Mouse (Mus musculus): ENCODE data around the gene Herpud1. TPM values are rescaled to one million over a fixed set of nuclear protein-coding genes. Genes with fewer than 3 reads are reported as not detected.

Gene Herpud1
- polyA plus RNA-seq, 1 experiment from 2014 or later = 72.3 TPM

DNA sequence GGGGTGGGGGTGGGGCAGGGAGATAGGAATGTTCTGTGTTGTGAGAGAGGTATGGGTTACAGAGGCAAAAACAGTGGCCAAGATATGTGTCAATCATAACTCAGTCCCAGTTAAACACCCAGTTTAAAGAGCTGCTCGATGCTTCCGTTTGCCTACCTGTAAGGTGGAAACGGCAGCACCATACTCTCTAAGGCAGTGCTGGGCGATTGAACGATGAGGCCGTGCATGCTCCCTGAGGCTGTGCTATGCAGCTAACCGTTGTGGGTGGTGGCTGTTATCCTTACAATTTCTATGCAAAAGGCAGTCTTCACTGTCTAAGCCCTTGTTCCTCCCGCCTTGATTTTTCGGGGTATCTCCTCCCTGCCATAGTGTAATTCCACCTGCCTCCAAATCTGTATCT, 6.6 kb upstream of the Herpud1 start:
- H3K9ac ChIP-seq (ENCODE audit: low read depth, low read length) = no peak overlapping the region
- H3K4me1 ChIP-seq (ENCODE audit: control insufficient read depth, insufficient read depth, low read length) = no peaks in the 10 kb centered on the region
- H3K27me3 ChIP-seq (ENCODE audit: control insufficient read depth, insufficient read depth, low read depth, low read length) = no peaks in the 10 kb centered on the region
- H3K4me2 ChIP-seq (ENCODE audit: low read length) = no peak overlapping the region
- no peaks in the 10 kb centered on the region for H3K36me3 ChIP-seq (ENCODE audit: control insufficient read depth, insufficient read depth, low read length)
- ATAC-seq = no peak
- 95% methylated on average over 9 of the region's 9 CpGs for WGBS
- H3K27ac ChIP-seq (ENCODE audit: low read length) = no peak overlapping the region
- H3K4me3 ChIP-seq (ENCODE audit: low read depth, low read length) = no peak overlapping the region
- H3K9me3 ChIP-seq (replicated peaks; ENCODE audit: control insufficient read depth, low read length, poor library complexity, severe bottlenecking) = no peaks in the 10 kb centered on the region

DNA sequence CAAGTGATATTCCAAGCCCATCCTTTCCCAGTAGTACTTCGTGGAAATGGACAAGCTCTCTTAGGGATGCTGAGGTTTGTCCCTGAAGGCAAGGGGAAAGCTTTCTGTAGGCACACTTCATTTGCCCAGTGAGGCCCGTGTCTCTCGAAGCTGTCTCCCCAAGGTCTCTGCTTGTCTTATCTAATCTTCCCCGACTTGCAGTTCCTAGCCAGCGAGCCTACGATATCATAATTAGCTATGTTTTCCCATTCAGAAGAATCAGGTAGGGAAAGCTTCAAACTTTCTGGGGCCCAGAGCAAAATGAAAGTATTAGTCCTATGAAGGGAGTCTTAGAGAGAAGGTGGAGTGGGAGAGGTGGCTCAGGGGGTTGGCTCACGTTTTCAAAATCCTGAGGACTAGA, 2.1 kb upstream of the Herpud1 start:
- 88% methylated on average over 7 of the region's 7 CpGs for WGBS
- no peak for ATAC-seq
- H3K4me2 ChIP-seq (ENCODE audit: low read length) = no peak overlapping the region

DNA sequence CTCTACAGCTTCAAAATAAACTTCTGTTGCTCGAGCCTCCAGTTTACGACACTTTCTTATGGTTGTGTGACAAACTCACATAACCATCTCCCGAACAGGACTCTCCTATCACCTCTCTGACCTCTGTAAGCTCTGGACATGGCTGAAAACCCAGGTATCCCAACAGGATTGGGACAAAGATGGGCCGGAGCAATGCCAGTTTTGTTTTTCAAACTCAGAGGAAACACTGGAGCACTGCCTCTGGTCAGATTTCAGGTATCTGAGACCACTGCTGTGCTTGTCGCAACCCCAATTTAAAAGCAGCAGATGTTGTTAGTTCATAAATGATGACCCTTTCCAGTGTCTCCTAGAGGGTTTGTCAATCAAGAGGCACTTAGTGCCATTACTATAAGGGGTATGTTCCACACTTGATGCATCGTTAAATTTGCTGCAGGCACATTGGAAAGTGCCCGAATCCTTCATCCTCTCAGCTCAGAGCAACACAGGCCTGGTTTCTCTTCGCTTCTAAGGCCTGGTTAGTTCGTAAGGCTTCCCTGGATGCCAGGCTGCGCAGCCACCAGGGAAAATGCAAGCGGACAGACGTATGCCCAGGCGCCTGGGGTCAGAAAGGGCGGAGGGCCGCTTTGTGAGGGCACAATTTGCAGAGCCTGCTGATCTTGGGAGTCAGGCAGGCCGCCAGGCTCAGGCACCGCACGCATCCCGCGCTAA, 578 bp upstream of the Herpud1 start:
- ATAC-seq = peak; percentile 47; the same call in 1 of the 2 replicates
- H3K27ac ChIP-seq (ENCODE audit: low read length) = peak overlapping the region; percentile 98
- peaks cover 15% of the 10 kb centered on the region for H3K4me1 ChIP-seq (ENCODE audit: control insufficient read depth, insufficient read depth, low read length)
- H3K27me3 ChIP-seq (ENCODE audit: control insufficient read depth, insufficient read depth, low read depth, low read length) = no peaks in the 10 kb centered on the region
- peak overlapping the region; percentile 86 for H3K4me2 ChIP-seq (ENCODE audit: low read length)
- peaks cover 10% of the 10 kb centered on the region for H3K36me3 ChIP-seq (ENCODE audit: control insufficient read depth, insufficient read depth, low read length)
- no peaks in the 10 kb centered on the region for H3K9me3 ChIP-seq (replicated peaks; ENCODE audit: control insufficient read depth, low read length, poor library complexity, severe bottlenecking)
- peak overlapping the region; percentile 98 for H3K9ac ChIP-seq (ENCODE audit: low read depth, low read length)
- WGBS = 25% methylated on average over 20 of the region's 20 CpGs
- peak overlapping the region; percentile 95 for H3K4me3 ChIP-seq (ENCODE audit: low read depth, low read length)

More for the DNA sequence above, 2.1 kb upstream of the Herpud1 start:
- Histone ChIP-seq H3K36me3 (ENCODE audit: control insufficient read depth, insufficient read depth, low read length) (no peaks in the 10 kb centered on the region), H3K9me3 (replicated peaks; ENCODE audit: control insufficient read depth, low read length, poor library complexity, severe bottlenecking) (no peaks in the 10 kb centered on the region), H3K27me3 (ENCODE audit: control insufficient read depth, insufficient read depth, low read depth, low read length) (no peaks in the 10 kb centered on the region), H3K9ac (ENCODE audit: low read depth, low read length) (no peak overlapping the region), H3K4me3 (ENCODE audit: low read depth, low read length) (no peak overlapping the region), H3K27ac (ENCODE audit: low read length) (no peak overlapping the region), H3K4me1 (ENCODE audit: control insufficient read depth, insufficient read depth, low read length) (peaks cover 15% of the 10 kb centered on the region)

DNA sequence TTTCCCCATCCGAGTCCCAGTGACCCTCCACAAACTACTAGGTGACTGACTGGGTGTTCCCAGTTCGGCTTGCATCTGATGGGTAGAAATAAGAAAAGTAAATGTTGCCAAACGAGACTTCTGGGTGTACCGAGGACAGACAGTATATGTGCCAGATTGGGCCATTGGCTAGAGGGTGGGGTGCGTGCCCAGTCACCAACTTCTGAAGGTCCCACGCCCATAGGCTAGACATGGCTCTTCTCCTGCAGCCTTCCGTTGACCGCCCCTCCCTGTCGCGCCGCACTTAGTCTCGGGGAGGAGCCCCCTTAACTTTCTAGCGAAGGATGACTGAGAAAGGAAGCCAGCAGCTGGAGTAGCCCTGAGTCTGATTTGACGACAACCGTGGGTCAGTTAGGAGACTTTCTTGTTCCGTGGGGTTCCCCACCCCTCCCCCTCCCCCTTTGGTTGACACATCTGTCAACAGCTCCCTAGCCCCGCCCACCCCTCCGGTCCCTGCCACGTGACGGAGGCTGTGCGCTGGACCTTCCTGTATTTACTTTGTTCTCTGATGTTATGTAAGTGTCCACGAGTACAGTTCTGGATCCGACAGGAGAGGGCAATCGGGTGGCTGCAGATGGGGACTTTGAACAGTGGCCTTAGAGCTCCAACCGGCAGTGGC, 918 bp downstream of the Herpud1 start:
- Histone ChIP-seq H3K27me3 (ENCODE audit: control insufficient read depth, insufficient read depth, low read depth, low read length) (no peaks in the 10 kb centered on the region), H3K36me3 (ENCODE audit: control insufficient read depth, insufficient read depth, low read length) (peaks cover 25% of the 10 kb centered on the region), H3K4me2 (ENCODE audit: low read length) (peak overlapping the region; percentile 84), H3K4me3 (ENCODE audit: low read depth, low read length) (peak overlapping the region; percentile 95), H3K4me1 (ENCODE audit: control insufficient read depth, insufficient read depth, low read length) (peaks cover 15% of the 10 kb centered on the region), H3K9me3 (replicated peaks; ENCODE audit: control insufficient read depth, low read length, poor library complexity, severe bottlenecking) (no peaks in the 10 kb centered on the region), H3K9ac (ENCODE audit: low read depth, low read length) (peak overlapping the region; percentile 98), H3K27ac (ENCODE audit: low read length) (peak overlapping the region; percentile 98)
- ATAC-seq = 0 out of 2 replicates have a peak, but pooled peaks have one; percentile 6
- WGBS = under 1% methylated on average over 25 of the region's 25 CpGs

DNA sequence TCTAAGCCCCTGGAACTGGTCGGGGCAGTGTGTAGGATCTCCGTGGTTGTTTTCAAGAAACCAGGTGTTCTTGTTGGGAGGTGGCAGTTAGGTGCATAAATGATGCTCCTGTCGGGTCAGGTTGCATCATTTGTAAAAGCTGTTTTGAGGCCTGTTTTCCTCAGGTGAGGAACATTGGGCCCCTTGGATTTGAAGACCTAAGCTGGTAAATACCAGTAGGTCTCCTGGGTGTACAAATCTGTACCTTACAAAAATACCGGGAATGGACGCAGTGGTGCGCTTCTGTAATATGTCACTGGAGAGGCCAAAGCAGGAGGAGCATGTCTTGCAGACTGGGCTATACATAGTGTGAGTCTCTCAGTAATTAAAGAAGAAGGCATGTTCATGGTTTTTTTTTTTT, 1.5 kb downstream of the Herpud1 start:
- Histone ChIP-seq H3K9ac (ENCODE audit: low read depth, low read length) (peak overlapping the region; percentile 98), H3K9me3 (replicated peaks; ENCODE audit: control insufficient read depth, low read length, poor library complexity, severe bottlenecking) (no peaks in the 10 kb centered on the region), H3K4me3 (ENCODE audit: low read depth, low read length) (peak overlapping the region; percentile 95), H3K27ac (ENCODE audit: low read length) (no peak overlapping the region), H3K4me1 (ENCODE audit: control insufficient read depth, insufficient read depth, low read length) (peaks cover 15% of the 10 kb centered on the region), H3K36me3 (ENCODE audit: control insufficient read depth, insufficient read depth, low read length) (peaks cover 29% of the 10 kb centered on the region), H3K27me3 (ENCODE audit: control insufficient read depth, insufficient read depth, low read depth, low read length) (no peaks in the 10 kb centered on the region), H3K4me2 (ENCODE audit: low read length) (peak overlapping the region; percentile 84)
- no peak for ATAC-seq
- 33% methylated on average over 6 of the region's 6 CpGs for WGBS

DNA sequence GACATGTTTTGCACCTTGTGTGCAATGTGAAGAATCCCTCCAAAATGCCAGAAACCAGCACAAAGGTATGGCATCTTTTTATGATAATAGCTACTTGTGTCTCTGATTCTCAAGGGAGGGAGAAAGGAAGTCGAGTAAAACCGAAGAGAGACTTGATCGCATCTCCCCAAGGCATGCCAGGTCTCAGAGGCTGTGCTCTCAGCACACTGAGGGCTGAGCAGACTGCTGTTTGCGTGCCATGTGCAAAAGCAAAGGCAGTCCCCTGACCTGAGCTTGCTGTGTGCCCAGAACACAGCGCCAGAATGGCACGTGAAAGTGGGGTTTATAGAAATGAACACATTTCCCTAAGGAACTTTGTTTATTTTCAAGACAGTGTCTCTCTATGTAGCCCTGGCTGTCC, 3.3 kb downstream of the Herpud1 start:
- no peak overlapping the region for H3K4me3 ChIP-seq (ENCODE audit: low read depth, low read length)
- H3K27me3 ChIP-seq (ENCODE audit: control insufficient read depth, insufficient read depth, low read depth, low read length) = no peaks in the 10 kb centered on the region
- ATAC-seq = no peak
- H3K27ac ChIP-seq (ENCODE audit: low read length) = no peak overlapping the region
- peaks cover 15% of the 10 kb centered on the region for H3K4me1 ChIP-seq (ENCODE audit: control insufficient read depth, insufficient read depth, low read length)
- H3K9ac ChIP-seq (ENCODE audit: low read depth, low read length) = no peak overlapping the region
- 92% methylated on average over 6 of the region's 6 CpGs for WGBS
- H3K9me3 ChIP-seq (replicated peaks; ENCODE audit: control insufficient read depth, low read length, poor library complexity, severe bottlenecking) = no peaks in the 10 kb centered on the region
- H3K36me3 ChIP-seq (ENCODE audit: control insufficient read depth, insufficient read depth, low read length) = peaks cover 40% of the 10 kb centered on the region
- no peak overlapping the region for H3K4me2 ChIP-seq (ENCODE audit: low read length)

DNA sequence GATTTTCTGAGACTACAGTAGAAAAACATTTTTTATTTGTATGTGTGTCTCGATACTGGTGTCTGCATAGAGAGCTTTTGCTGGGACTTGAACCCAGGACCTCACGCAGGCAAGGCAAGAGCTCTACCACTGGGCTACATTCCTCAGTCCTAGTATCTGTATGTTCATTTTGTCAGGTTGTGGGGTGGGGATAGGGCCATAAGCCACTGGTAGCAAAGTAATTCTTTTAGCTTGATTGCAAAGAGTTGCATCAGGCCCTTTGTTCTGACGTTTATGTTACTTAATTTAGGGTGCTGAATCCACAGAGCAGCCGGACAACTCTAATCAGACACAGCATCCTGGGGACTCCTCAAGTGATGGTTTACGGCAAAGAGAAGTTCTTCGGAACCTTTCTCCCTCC, 4.2 kb downstream of the Herpud1 start:
- Histone ChIP-seq H3K4me2 (ENCODE audit: low read length) (no peak overlapping the region), H3K36me3 (ENCODE audit: control insufficient read depth, insufficient read depth, low read length) (peaks cover 46% of the 10 kb centered on the region), H3K9me3 (replicated peaks; ENCODE audit: control insufficient read depth, low read length, poor library complexity, severe bottlenecking) (no peaks in the 10 kb centered on the region), H3K27me3 (ENCODE audit: control insufficient read depth, insufficient read depth, low read depth, low read length) (no peaks in the 10 kb centered on the region), H3K27ac (ENCODE audit: low read length) (no peak overlapping the region), H3K9ac (ENCODE audit: low read depth, low read length) (no peak overlapping the region), H3K4me1 (ENCODE audit: control insufficient read depth, insufficient read depth, low read length) (peaks cover 15% of the 10 kb centered on the region), H3K4me3 (ENCODE audit: low read depth, low read length) (no peak overlapping the region)
- no peak for ATAC-seq
- WGBS = 95% methylated on average over 6 of the region's 6 CpGs

DNA sequence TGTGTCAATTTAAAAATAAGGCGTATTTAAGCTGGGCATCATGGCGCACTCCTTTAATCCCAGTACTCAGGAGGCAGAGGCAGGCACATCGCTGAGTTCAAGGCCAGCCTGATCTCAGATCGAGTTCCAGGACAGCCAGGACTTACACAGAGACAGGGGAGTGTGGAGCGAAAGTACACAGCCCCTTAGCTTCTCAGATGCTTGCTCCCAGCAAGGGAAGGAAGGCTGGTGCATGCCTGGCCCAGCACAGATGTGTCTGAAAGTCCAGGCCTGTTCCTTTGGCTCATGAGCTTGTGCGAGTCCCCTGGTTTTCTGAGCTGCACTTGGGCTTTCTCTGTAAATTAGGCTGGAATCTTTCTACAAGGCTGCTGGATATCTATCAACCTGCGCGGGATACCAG, 4.7 kb downstream of the Herpud1 start:
- peaks cover 13% of the 10 kb centered on the region for H3K4me1 ChIP-seq (ENCODE audit: control insufficient read depth, insufficient read depth, low read length)
- peaks cover 46% of the 10 kb centered on the region for H3K36me3 ChIP-seq (ENCODE audit: control insufficient read depth, insufficient read depth, low read length)
- no peaks in the 10 kb centered on the region for H3K9me3 ChIP-seq (replicated peaks; ENCODE audit: control insufficient read depth, low read length, poor library complexity, severe bottlenecking)
- no peak overlapping the region for H3K4me3 ChIP-seq (ENCODE audit: low read depth, low read length)
- H3K27me3 ChIP-seq (ENCODE audit: control insufficient read depth, insufficient read depth, low read depth, low read length) = no peaks in the 10 kb centered on the region
- H3K27ac ChIP-seq (ENCODE audit: low read length) = no peak overlapping the region
- H3K4me2 ChIP-seq (ENCODE audit: low read length) = no peak overlapping the region
- ATAC-seq = no peak
- 96% methylated on average over 8 of the region's 8 CpGs for WGBS
- no peak overlapping the region for H3K9ac ChIP-seq (ENCODE audit: low read depth, low read length)

DNA sequence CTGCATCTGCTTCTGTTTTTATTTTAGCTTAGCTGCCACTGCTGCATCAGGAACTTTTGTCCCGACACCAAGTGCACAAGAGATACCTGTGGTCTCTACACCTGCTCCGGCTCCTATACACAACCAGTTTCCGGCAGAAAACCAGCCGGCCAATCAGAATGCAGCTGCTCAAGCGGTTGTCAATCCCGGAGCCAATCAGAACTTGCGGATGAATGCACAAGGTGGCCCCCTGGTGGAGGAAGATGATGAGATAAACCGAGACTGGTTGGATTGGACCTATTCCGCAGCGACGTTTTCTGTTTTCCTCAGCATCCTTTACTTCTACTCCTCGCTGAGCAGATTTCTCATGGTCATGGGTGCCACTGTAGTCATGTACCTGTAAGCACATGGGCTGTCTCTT, 5.9 kb downstream of the Herpud1 start:
- no peak for ATAC-seq
- Histone ChIP-seq H3K4me1 (ENCODE audit: control insufficient read depth, insufficient read depth, low read length) (peaks cover 13% of the 10 kb centered on the region), H3K36me3 (ENCODE audit: control insufficient read depth, insufficient read depth, low read length) (peaks cover 46% of the 10 kb centered on the region), H3K27me3 (ENCODE audit: control insufficient read depth, insufficient read depth, low read depth, low read length) (no peaks in the 10 kb centered on the region), H3K27ac (ENCODE audit: low read length) (no peak overlapping the region), H3K9ac (ENCODE audit: low read depth, low read length) (no peak overlapping the region), H3K4me2 (ENCODE audit: low read length) (no peak overlapping the region), H3K9me3 (replicated peaks; ENCODE audit: control insufficient read depth, low read length, poor library complexity, severe bottlenecking) (no peaks in the 10 kb centered on the region), H3K4me3 (ENCODE audit: low read depth, low read length) (no peak overlapping the region)
- 83% methylated on average over 12 of the region's 12 CpGs for WGBS
